Mouse (Mus musculus) inflammation-experienced regulatory T-cells, adult 6 months (primary cell): ENCODE results near the gene Gfpt2. TPM values are rescaled to one million over a fixed set of nuclear protein-coding genes. Genes with fewer than 3 reads are reported as not detected.

Experiments used
- ATAC-seq: one replicate; pipeline ENCODE4 v1.8.0; 2017
- polyA plus RNA-seq, 3 experiments: library from polyadenylated mRNA; unstranded; fragments of 100-300 nt; shearing (Covaris generic); gene quantifications; one replicate each; pipeline ENCODE4 v1.2.1; 2017

Gfpt2 gene
- polyA plus RNA-seq, 3 experiments from 2014 or later, result 0.28 to 3.0 (median 1.3) TPM

- no peak for ATAC-seq
Measured at GRCm38 (mm10) chr11:49840666-49841065, 46.7 kb downstream of the Gfpt2 start.

GRCm38 (mm10) chr11:49841886-49842285, 47.9 kb downstream of the Gfpt2 start:
- ATAC-seq, result no peak

GRCm38 (mm10) chr11:49842718-49843117, 48.7 kb downstream of the Gfpt2 start:
- no peak for ATAC-seq

GRCm38 (mm10) chr11:49844311-49844710, 50.3 kb downstream of the Gfpt2 start:
- no peak for ATAC-seq

- ATAC-seq, result no peak
Measured at GRCm38 (mm10) chr11:49844969-49845368, 51.0 kb downstream of the Gfpt2 start.

GRCm38 (mm10) chr11:49845958-49846357, 52.0 kb downstream of the Gfpt2 start:
- ATAC-seq, result no peak

GRCm38 (mm10) chr11:49846401-49847070, 52.6 kb downstream of the Gfpt2 start, which contains the start of gene Mapk9:
Mapk9 (plus strand) TSS chr11:49846751.
- ATAC-seq, result peak; percentile 95

GRCm38 (mm10) chr11:49847071-49847810, 53.3 kb downstream of the Gfpt2 start:
- peak; percentile 10 for ATAC-seq

- no peak for ATAC-seq
Measured at GRCm38 (mm10) chr11:49847811-49848078, 53.8 kb downstream of the Gfpt2 start.

GRCm38 (mm10) chr11:49848080-49848815, 54.3 kb downstream of the Gfpt2 start:
- no peak for ATAC-seq

- ATAC-seq, result no peak
Measured at GRCm38 (mm10) chr11:49850331-49850730, 56.4 kb downstream of the Gfpt2 start.

- peak; percentile 100 for ATAC-seq
Measured at GRCm38 (mm10) chr11:49855144-49855543, 61.2 kb downstream of the Gfpt2 start.

- peak; percentile 77 for ATAC-seq
Measured at GRCm38 (mm10) chr11:49861139-49861538, 67.2 kb downstream of the Gfpt2 start.

GRCm38 (mm10) chr11:49863926-49864325, 69.9 kb downstream of the Gfpt2 start:
- no peak for ATAC-seq

GRCm38 (mm10) chr11:49867320-49867719, 73.3 kb downstream of the Gfpt2 start:
- no peak for ATAC-seq

- peak; percentile 64 for ATAC-seq
Measured at GRCm38 (mm10) chr11:49869762-49870161, 75.8 kb downstream of the Gfpt2 start.

- no peak for ATAC-seq
Measured at GRCm38 (mm10) chr11:49871914-49872313, 77.9 kb downstream of the Gfpt2 start.

GRCm38 (mm10) chr11:49872779-49873178, 78.8 kb downstream of the Gfpt2 start:
- no peak for ATAC-seq

GRCm38 (mm10) chr11:49876948-49877817, 83.2 kb downstream of the Gfpt2 start:
- no peak for ATAC-seq

GRCm38 (mm10) chr11:49879950-49880642, 86.1 kb downstream of the Gfpt2 start:
- ATAC-seq, result no peak

- ATAC-seq, result no peak
Measured at GRCm38 (mm10) chr11:49883394-49883793, 89.4 kb downstream of the Gfpt2 start.
